Mouse (Mus musculus) urinary bladder, adult 2 months (tissue): Measurements from ENCODE around the gene Serinc4. TPM values are rescaled to one million over a fixed set of nuclear protein-coding genes. Genes with fewer than 3 reads are reported as not detected.
"Not testable (repeated sequence)": the region's sequence is repeated elsewhere in the genome, so short reads cannot be mapped to it uniquely, and the experiment has no call there.

Source experiments
- DNase-seq: peaks from one replicate; pipeline ENCODE4 v3.0.0; 2022; ENCODE audit warnings: low spot score
- polyA plus RNA-seq: library from polyadenylated mRNA; depleted of rRNA; stranded (reverse); fragments of >200 nt; gene quantifications from 2 replicates; pipeline ENCODE4 v1.2.3, GENCODE M21; 2012; rRNA removed

The Serinc4 gene
- polyA plus RNA-seq = 0.52 and 0.59 TPM in 2 replicates

GRCm38 (mm10) chr2:121456692-121457642, at the start of gene Serinc4:
Gene Serinc4 (minus strand): TSS chr2:121456781.
- DNase-seq = peak; percentile 72

GRCm38 (mm10) chr2:121501550-121501949, 45.0 kb upstream of the Serinc4 start:
- not testable (repeated sequence) for DNase-seq

- not testable (repeated sequence) for DNase-seq
Measured at GRCm38 (mm10) chr2:121484403-121484802, 27.8 kb upstream of the Serinc4 start.

GRCm38 (mm10) chr2:121483576-121483975, 27.0 kb upstream of the Serinc4 start:
- DNase-seq = no peak

- DNase-seq = not testable (repeated sequence)
Measured at GRCm38 (mm10) chr2:121480916-121481315, 24.3 kb upstream of the Serinc4 start.

- DNase-seq = no peak
Measured at GRCm38 (mm10) chr2:121480498-121480897, 23.9 kb upstream of the Serinc4 start.

GRCm38 (mm10) chr2:121477491-121478266, 21.1 kb upstream of the Serinc4 start:
- DNase-seq = no peak

GRCm38 (mm10) chr2:121475306-121475705, 18.7 kb upstream of the Serinc4 start:
- DNase-seq = not testable (repeated sequence)

GRCm38 (mm10) chr2:121474180-121474535, 17.6 kb upstream of the Serinc4 start:
- no peak for DNase-seq

- peak; percentile 51 for DNase-seq
Measured at GRCm38 (mm10) chr2:121473301-121474179, 17.0 kb upstream of the Serinc4 start, which contains the start of gene Mfap1b. Gene Mfap1b (minus strand): TSS chr2:121474067.

GRCm38 (mm10) chr2:121472783-121473182, 16.2 kb upstream of the Serinc4 start:
- not testable (repeated sequence) for DNase-seq

- DNase-seq = not testable (repeated sequence)
Measured at GRCm38 (mm10) chr2:121468982-121469381, 12.4 kb upstream of the Serinc4 start.

GRCm38 (mm10) chr2:121460071-121460470, 3.5 kb upstream of the Serinc4 start:
- DNase-seq = no peak

GRCm38 (mm10) chr2:121455534-121455933, 1.0 kb downstream of the Serinc4 start:
- no peak for DNase-seq

- DNase-seq = no peak
Measured at GRCm38 (mm10) chr2:121453917-121454316, 2.7 kb downstream of the Serinc4 start.

- no peak for DNase-seq
Measured at GRCm38 (mm10) chr2:121452990-121453389, 3.6 kb downstream of the Serinc4 start, which contains the start of gene Hypk. Gene Hypk (plus strand): TSS chr2:121453290.

- no peak for DNase-seq
Measured at GRCm38 (mm10) chr2:121452361-121452760, 4.2 kb downstream of the Serinc4 start.

GRCm38 (mm10) chr2:121450093-121450492, 6.5 kb downstream of the Serinc4 start:
- DNase-seq = no peak

GRCm38 (mm10) chr2:121449545-121450011, 7.0 kb downstream of the Serinc4 start:
- DNase-seq = no peak

- DNase-seq = peak; percentile 98
Measured at GRCm38 (mm10) chr2:121448739-121449535, 7.6 kb downstream of the Serinc4 start, which contains the start of gene Serf2. Gene Serf2 (plus strand): TSS chr2:121449195.
